Mouse (Mus musculus) midbrain, postnatal 0 days (tissue): ENCODE results near the gene Parp6. TPM values are rescaled to one million over a fixed set of nuclear protein-coding genes. Genes with fewer than 3 reads are reported as not detected.
A peak's percentile ranks its signal among the peaks of the same experiment; 100 is the strongest.

Source experiments
- ATAC-seq: fragments of 200-750 bp; cut with Nextera tagmentation; 2 replicates; pipeline ENCODE4 v1.8.0; 2017; ENCODE audit warnings: moderate number of reproducible peaks, mild to moderate bottlenecking, moderate TSS enrichment, moderate library complexity; ENCODE audit not compliant: low FRiP score
- DNase-seq: peaks from one replicate; pipeline ENCODE4 v3.0.0-alpha.2; 2015; ENCODE audit warnings: low spot score
- H3K27ac ChIP-seq: fragments of 300-500 bp; sonication (generic); 2 replicates; pipeline ENCODE4 v1.5.1; 2014; ENCODE audit warnings: low read depth, mild to moderate bottlenecking, low read length, mixed read lengths
- H3K27me3 ChIP-seq: fragments of 300-500 bp; sonication (generic); 2 replicates; pipeline ENCODE4 v1.6.1; 2014; ENCODE audit warnings: low read length, control low read depth, mixed read lengths; ENCODE audit not compliant: insufficient read depth
- H3K36me3 ChIP-seq: fragments of 300-500 bp; sonication (generic); 2 replicates; pipeline ENCODE4 v1.6.1; 2014; ENCODE audit warnings: low read length, control low read depth, mixed read lengths; ENCODE audit not compliant: insufficient read depth
- H3K4me1 ChIP-seq: fragments of 300-500 bp; sonication (generic); 2 replicates; pipeline ENCODE4 v1.6.1; 2014; ENCODE audit warnings: mild to moderate bottlenecking, control low read depth, antibody characterized with exemption, low read length, mixed read lengths; ENCODE audit not compliant: insufficient read depth
- H3K4me2 ChIP-seq: fragments of 300-500 bp; sonication (generic); 2 replicates; pipeline ENCODE4 v1.6.1; 2014; ENCODE audit warnings: low read depth, mild to moderate bottlenecking, low read length, mixed read lengths; ENCODE audit not compliant: poor library complexity, severe bottlenecking
- H3K4me3 ChIP-seq: fragments of 300-500 bp; sonication (generic); 2 replicates; pipeline ENCODE4 v1.5.1; 2014; ENCODE audit warnings: low read depth, mild to moderate bottlenecking, low read length, moderate library complexity
- H3K9ac ChIP-seq: fragments of 300-500 bp; sonication (generic); replicated peaks from 2 replicates; pipeline ENCODE4 v1.6.1; 2014; ENCODE audit warnings: mild to moderate bottlenecking, low read length, moderate library complexity, mixed read lengths; ENCODE audit not compliant: poor library complexity, severe bottlenecking
- H3K9me3 ChIP-seq: fragments of 300-500 bp; sonication (generic); 2 replicates; pipeline ENCODE4 v1.6.1; 2016; ENCODE audit warnings: low read length, control low read depth
- CTCF ChIP-seq: IDR thresholded peaks from 2 replicates; pipeline ENCODE4 v1.5.1; 2016; ENCODE audit warnings: antibody characterized with exemption, mild to moderate bottlenecking
- WGBS: fragments of 180-500 bp; shearing (Covaris S2); extraction: QIAGEN DNeasy Blood & Tissue Kit; methylation state at CpG from one replicate; pipeline ENCODE4 v1.1.7; 2014; 5-methylcytosine and 5-hydroxymethylcytosine counted together
- polyA plus RNA-seq: library from polyadenylated mRNA; unstranded; fragments of >200 nt; fragmentation: Nextera tagmentation; extraction: Ambion mirVana; gene quantifications from 2 replicates; pipeline ENCODE4 v1.2.1, GENCODE M21; 2015
- total RNA-seq: library from RNA; depleted of rRNA; stranded (reverse); fragments of >200 nt; gene quantifications from 2 replicates; pipeline ENCODE4 v1.2.3, GENCODE M21; 2014

The Parp6 gene
- total and polyA plus RNA-seq, 2 experiments from 2014 or later, result 136 to 170 TPM

- Histone ChIP-seq H3K9ac (no peak overlapping the region), H3K36me3 (peaks cover 40% of the 10 kb centered on the region), H3K9me3 (no peaks in the 10 kb centered on the region), H3K4me2 (no peak overlapping the region), H3K27me3 (no peaks in the 10 kb centered on the region), H3K4me1 (no peaks in the 10 kb centered on the region), H3K27ac (no peak overlapping the region), H3K4me3 (no peak overlapping the region)
- ATAC-seq, result no peak
- no peak for DNase-seq
- no peak for TF ChIP-seq CTCF
- 86% methylated on average over 2 of the region's 2 CpGs for WGBS
These were observed 24.2 kb downstream of the Parp6 start for GRCm38 (mm10) chr9:59641320-59641719.

DNA sequence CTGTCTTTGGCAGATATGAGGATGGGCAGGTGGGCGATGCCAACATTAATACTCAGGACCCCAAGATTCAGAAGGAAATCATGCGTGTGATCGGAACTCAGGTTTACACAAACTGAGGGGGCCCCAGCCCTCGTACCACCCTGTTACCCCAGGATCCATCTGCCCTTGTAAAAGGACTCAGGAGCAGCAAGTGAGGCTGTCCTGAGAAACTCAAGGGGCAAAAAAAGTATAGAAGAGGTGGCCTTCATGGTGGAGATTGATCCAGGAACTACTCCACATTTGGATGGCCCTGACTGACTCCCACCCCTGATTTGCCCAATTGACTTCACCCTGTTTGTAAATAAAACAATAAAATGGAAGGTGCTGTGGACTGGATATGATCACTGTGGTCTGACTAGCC, 32.8 kb downstream of the Parp6 start:
- WGBS, result 94% methylated on average over 4 of the region's 4 CpGs
- Histone ChIP-seq H3K27me3 (no peaks in the 10 kb centered on the region), H3K9me3 (no peaks in the 10 kb centered on the region), H3K27ac (no peak overlapping the region), H3K4me1 (no peaks in the 10 kb centered on the region), H3K4me2 (no peak overlapping the region), H3K36me3 (peaks cover 34% of the 10 kb centered on the region), H3K9ac (no peak overlapping the region), H3K4me3 (no peak overlapping the region)
- ATAC-seq, result no peak
- no peak for TF ChIP-seq CTCF
- no peak for DNase-seq

- 45% methylated on average over 3 of the region's 3 CpGs for WGBS
- Histone ChIP-seq H3K4me2 (no peak overlapping the region), H3K36me3 (peaks cover 32% of the 10 kb centered on the region), H3K4me3 (no peak overlapping the region), H3K27me3 (no peaks in the 10 kb centered on the region), H3K9ac (no peak overlapping the region), H3K9me3 (no peaks in the 10 kb centered on the region), H3K4me1 (0 out of 2 replicates have a peak, but pooled peaks cover 2% of the 10 kb centered on the region), H3K27ac (no peak overlapping the region)
- ATAC-seq, result no peak
- no peak for DNase-seq
- TF ChIP-seq CTCF, result no peak
These were observed 36.3 kb downstream of the Parp6 start for GRCm38 (mm10) chr9:59653371-59653770.

GRCm38 (mm10) chr9:59654450-59654983, 37.4 kb downstream of the Parp6 start:
- TF ChIP-seq CTCF, result no peak
- ATAC-seq, result no peak
- Histone ChIP-seq H3K9me3 (no peaks in the 10 kb centered on the region), H3K27ac (no peak overlapping the region), H3K27me3 (no peaks in the 10 kb centered on the region), H3K9ac (no peak overlapping the region), H3K4me2 (no peak overlapping the region), H3K36me3 (peaks cover 20% of the 10 kb centered on the region), H3K4me3 (no peak overlapping the region), H3K4me1 (0 out of 2 replicates have a peak, but pooled peaks cover 8% of the 10 kb centered on the region)
- no peak for DNase-seq
- WGBS, result 90% methylated on average over 2 of the region's 2 CpGs

- WGBS, result under 1% methylated on average over 46 of the region's 46 CpGs
- Histone ChIP-seq H3K4me1 (peaks cover 17% of the 10 kb centered on the region; the same call in 1 of the 2 replicates), H3K27me3 (no peaks in the 10 kb centered on the region), H3K4me3 (peak within 1 kb of the TSS; percentile 81), H3K4me2 (peak within 1 kb of the TSS; percentile 56), H3K36me3 (peaks cover 6% of the 10 kb centered on the region), H3K27ac (peak within 1 kb of the TSS; percentile 95), H3K9me3 (no peaks in the 10 kb centered on the region), H3K9ac (peak within 1 kb of the TSS; percentile 87)
- ATAC-seq, result peak; percentile 91
- DNase-seq, result peak; percentile 98
- peak; percentile 38; the same call in 1 of the 2 replicates for TF ChIP-seq CTCF
These were observed 39.0 kb downstream of the Parp6 start, which contains the start of gene Pkm for GRCm38 (mm10) chr9:59655958-59656634. TSS of gene Pkm (plus strand) at chr9:59656368.
